Mouse (Mus musculus) bone marrow macrophage, adult 2 months (primary cell): Measurements from ENCODE around the gene Cryzl2. TPM values are rescaled to one million over a fixed set of nuclear protein-coding genes. Genes with fewer than 3 reads are reported as not detected.

Source experiments
- H3K27ac ChIP-seq: 2 replicates; pipeline ENCODE4 v1.5.1; 2012; ENCODE audit warnings: low read depth, low read length; ENCODE audit not compliant: insufficient read depth
- H3K4me1 ChIP-seq: 2 replicates; pipeline ENCODE4 v1.6.1; 2012; ENCODE audit warnings: low read length; ENCODE audit not compliant: control insufficient read depth, insufficient read depth
- H3K4me3 ChIP-seq: 2 replicates; pipeline ENCODE4 v1.5.1; 2012; ENCODE audit warnings: mild to moderate bottlenecking, low read length, moderate library complexity; ENCODE audit not compliant: insufficient read depth
- CTCF ChIP-seq: IDR thresholded peaks from 2 replicates; pipeline ENCODE4 v1.5.1; 2012; ENCODE audit warnings: low read depth, mild to moderate bottlenecking, low read length, moderate library complexity
- POLR2A ChIP-seq: IDR thresholded peaks from 2 replicates; pipeline ENCODE4 v1.6.1; 2012; ENCODE audit warnings: mild to moderate bottlenecking, low read depth, low read length, borderline replicate concordance
- polyA plus RNA-seq: library from polyadenylated mRNA; stranded (reverse); fragments of >200 nt; gene quantifications from 2 replicates; pipeline ENCODE4 v1.2.4, GENCODE M21; 2012; ENCODE audit not compliant: missing spikeins, insufficient read depth, insufficient read length

Cryzl2 gene
- polyA plus RNA-seq, 1 experiment: 9.9 TPM

DNA sequence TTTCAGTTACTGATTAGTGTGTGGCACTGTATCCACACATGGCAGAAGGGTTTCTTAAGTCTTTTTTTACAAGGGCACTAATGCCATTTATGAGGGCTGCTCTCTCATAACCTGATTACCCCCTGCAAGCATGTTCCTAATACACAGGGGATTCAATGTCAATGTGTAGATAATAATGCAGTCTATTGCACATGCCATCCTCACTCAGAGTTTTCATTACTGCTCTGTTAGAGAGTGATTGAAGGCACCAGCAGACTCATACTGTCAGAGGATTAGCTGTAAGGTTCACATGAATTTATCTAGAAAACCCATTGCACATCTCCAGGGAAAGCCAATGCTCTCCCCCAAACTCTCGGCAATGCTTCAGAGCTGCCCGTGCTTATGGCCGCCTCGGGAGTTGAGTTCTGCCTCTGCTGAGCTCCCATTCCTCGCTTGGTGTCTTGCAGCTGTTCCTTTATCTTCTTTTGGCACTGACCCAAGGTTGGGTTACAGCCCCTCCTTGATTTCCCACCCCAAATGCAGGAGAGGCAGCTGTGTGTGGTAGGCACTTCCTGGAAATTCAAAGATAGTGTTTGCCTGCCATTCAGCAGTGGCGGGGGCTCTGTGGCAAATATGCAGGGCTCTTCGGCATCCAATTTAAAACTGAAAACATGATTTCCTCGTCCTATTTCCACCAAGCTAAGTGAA, 32.5 kb upstream of the Cryzl2 start:
- no peak overlapping the region for H3K4me3 ChIP-seq
- TF ChIP-seq CTCF: no peak
- TF ChIP-seq POLR2A: no peak
- H3K27ac ChIP-seq: no peak overlapping the region
- peaks cover 7% of the 10 kb centered on the region for H3K4me1 ChIP-seq

DNA sequence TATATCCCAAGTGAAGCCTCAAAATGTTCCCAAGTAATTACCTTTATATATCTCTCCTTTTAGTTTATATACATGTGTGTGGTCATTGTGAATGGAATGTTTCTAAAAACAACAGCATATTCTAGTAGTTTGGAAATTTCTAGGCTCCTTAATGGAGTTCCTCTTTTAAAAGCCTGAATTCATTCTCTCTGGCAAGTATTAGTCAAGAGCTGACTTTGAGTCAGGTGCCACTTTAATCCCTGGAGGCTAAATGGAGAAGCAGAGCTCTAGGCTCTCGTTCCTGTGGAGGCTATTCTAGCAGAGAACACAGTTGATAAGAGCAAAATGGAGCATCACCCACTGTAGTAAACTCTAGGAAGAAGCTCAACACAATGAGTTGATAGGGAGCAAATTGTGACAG, 31.4 kb upstream of the Cryzl2 start:
- TF ChIP-seq CTCF (no peak), POLR2A (no peak)

DNA sequence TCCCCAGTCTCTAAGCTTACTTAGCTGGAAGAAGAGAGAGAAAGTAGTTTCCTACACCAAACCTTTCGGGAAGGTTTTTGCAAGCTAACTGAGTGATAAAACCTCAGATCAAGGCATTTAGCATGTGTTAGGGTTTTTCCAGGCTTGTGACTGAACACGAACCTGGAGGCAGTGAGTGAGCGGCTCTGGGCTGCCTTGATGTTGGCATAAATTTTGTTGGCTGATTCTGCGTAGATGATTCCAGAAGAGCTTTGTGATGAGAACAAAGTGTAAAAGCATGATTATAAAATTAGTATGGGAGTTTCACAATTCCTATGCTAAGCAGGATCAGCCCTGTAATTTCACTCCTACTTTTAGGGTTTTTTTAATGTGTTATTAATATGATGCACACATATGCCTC, 30.8 kb upstream of the Cryzl2 start:
- H3K27ac ChIP-seq: no peak overlapping the region

More for the DNA sequence above, 31.4 kb upstream of the Cryzl2 start:
- Histone ChIP-seq H3K4me1 (peaks cover 7% of the 10 kb centered on the region), H3K27ac (no peak overlapping the region), H3K4me3 (no peak overlapping the region)

DNA sequence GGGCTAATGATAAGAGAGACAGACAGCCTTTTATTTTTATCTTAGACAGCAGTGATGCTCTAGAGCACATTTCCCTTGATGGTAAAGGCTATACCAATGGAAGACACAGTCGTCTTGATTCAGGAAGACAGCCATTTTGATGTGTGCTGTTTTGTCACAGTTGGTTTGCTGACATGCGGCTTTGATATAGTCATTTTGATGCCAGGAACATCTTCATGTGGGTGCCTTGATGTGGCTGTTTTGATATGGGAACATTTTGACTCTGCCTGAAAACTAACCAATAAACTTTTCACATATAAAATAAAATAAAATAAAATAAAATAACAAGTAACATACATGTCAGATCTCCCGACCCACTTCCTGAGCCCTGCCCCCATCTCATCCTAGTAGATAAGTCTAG, 30.0 kb upstream of the Cryzl2 start:
- TF ChIP-seq CTCF (no peak), POLR2A (no peak)
- H3K27ac ChIP-seq: no peak overlapping the region

More for the DNA sequence above, 30.8 kb upstream of the Cryzl2 start:
- Histone ChIP-seq H3K4me1 (peaks cover 7% of the 10 kb centered on the region), H3K4me3 (no peak overlapping the region)
- TF ChIP-seq CTCF (no peak), POLR2A (no peak)

DNA sequence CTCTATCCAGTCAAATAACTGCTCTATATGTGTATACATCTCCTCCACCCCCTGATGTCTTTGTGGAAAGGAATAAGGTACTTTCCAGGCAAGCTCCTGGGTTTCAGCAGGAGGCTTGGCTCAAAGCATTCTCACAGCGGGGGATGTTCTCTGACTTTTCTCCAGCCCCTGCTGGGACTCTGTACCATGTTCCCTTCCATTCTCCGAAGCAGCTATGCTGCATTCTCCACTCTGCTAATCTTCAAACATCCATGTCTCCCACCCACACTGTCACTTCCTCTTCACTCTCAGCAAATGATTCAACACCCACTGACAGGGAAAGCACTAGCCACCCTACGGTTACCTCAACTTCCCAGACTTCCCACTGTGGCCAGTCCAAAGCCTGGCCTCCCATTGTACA, 25.1 kb upstream of the Cryzl2 start:
- no peak overlapping the region for H3K27ac ChIP-seq
- H3K4me1 ChIP-seq: no peaks in the 10 kb centered on the region
- TF ChIP-seq POLR2A (no peak), CTCF (no peak)
- no peak overlapping the region for H3K4me3 ChIP-seq

More for the DNA sequence above, 30.0 kb upstream of the Cryzl2 start:
- H3K4me3 ChIP-seq: no peak overlapping the region
- H3K4me1 ChIP-seq: peaks cover 7% of the 10 kb centered on the region

DNA sequence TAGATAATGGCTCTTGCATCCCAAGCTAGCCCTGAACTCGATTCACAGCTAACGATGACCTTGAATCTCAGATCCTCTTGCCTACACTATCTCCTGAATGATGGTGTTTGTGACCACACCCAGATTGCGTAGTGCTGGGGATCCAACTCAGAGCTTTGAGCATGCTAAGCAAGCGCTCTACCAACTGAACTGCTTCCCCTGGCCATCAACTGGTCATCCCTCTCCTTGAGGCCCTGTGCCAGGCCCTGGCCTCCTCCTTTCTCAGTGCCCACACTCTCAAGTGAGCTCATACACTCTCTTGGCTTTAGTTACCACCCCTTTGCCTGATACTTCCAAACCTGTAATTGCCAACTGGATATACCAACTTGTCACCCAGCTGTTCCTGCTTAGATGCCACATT, 24.0 kb upstream of the Cryzl2 start:
- Histone ChIP-seq H3K4me1 (no peaks in the 10 kb centered on the region), H3K4me3 (no peak overlapping the region), H3K27ac (no peak overlapping the region)
- no peak for TF ChIP-seq POLR2A
- no peak for TF ChIP-seq CTCF

DNA sequence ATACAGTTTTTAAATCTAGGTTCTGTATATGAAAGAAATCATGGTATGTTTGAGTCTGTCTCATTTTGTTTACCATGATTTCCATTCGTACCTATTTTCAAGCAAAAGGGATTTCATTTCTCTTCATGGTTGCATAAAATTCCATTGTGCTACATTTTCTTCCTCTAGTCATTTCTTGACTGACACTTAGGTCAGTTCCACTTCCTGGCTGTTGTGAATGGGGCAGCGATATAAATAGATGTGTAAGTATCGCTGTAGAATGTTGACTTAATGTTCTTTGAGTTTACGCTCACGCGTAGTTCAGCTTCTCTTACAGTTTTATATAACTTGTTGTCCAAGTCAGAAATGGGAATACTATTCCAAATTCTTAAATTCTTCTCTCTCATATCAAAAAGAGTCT, 22.5 kb upstream of the Cryzl2 start:
- Histone ChIP-seq H3K4me3 (no peak overlapping the region), H3K4me1 (no peaks in the 10 kb centered on the region), H3K27ac (no peak overlapping the region)
- TF ChIP-seq CTCF (no peak), POLR2A (no peak)

DNA sequence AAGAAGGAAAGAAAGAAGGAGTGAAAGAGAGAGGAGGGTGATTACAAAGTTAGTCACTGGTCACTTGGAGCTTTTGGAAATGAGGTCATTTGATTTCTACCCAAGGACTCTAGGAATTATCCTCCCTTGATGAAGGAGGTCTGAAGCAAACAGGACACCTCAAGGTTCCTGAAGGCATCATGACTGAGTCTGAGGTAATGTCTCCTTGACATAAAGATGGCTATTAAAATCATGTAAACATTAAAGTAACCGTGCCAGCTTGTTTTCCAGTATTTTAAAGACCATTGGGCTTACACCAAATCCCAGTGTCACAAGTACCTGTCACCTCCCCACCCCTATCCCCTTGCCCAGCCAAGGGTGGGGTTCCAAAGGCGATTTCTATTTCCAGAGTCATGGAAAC, 20.1 kb upstream of the Cryzl2 start:
- Histone ChIP-seq H3K4me1 (no peaks in the 10 kb centered on the region), H3K27ac (no peak overlapping the region), H3K4me3 (no peak overlapping the region)
- TF ChIP-seq CTCF (no peak), POLR2A (no peak)

DNA sequence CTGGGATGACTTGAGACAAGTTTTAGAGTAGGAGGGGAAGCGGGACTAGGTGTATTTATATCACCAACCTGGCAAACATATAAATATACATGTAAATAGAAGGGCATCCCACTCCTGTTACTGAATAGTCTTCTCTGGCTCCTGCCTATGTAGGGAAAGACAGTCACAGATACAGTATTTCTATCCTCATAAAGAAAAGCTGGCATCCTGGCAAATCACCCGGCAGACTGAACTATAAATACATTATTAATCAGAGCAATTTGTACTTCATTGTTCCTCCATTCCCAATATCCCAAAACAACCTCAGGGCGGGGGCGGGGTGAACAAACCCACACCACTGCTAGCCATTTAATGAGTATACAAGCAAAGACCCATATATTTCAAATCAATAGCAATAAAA, 19.3 kb upstream of the Cryzl2 start:
- no peak overlapping the region for H3K27ac ChIP-seq
- TF ChIP-seq POLR2A (no peak), CTCF (no peak)
- H3K4me3 ChIP-seq: no peak overlapping the region
- H3K4me1 ChIP-seq: no peaks in the 10 kb centered on the region; the same call in 1 of the 2 replicates

DNA sequence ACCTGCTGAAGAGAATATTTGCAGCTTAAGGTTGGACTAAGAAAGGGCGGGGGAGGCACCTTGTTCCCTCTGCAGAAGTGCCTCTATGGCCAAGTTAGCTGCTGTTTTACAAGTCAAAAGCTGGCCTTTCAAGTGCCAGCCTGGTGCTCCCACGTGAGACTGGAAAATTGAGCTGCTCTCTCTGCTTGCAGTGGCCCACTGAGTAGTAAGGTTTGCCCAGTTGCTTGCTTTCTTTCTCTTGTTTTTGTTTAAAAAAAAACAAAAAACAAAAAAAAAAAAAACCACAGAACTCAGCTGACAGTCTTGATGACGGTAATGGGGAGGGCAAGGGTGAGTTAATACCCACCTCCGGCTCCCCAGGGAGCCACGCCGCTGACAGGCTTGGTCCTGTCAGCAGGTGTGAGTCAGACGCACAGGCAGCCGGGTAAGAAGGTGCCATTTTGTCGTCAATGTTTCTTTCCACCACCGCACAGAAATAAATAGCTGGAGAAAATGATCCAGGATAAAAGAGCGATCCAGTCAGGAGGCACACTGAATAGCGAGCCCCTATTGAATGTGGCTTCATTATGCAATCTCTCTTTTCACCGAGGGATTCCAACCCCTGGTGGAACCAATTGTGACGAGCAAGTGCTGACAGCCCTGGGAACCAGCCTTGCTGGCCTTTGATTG, 18.3 kb upstream of the Cryzl2 start:
- Histone ChIP-seq H3K4me1 (peaks cover 10% of the 10 kb centered on the region), H3K27ac (no peak overlapping the region), H3K4me3 (no peak overlapping the region)
- no peak for TF ChIP-seq CTCF
- TF ChIP-seq POLR2A: no peak
